Comparison of ENCODE assay signal across 8 mouse cellular contexts in the genomic region with DNA sequence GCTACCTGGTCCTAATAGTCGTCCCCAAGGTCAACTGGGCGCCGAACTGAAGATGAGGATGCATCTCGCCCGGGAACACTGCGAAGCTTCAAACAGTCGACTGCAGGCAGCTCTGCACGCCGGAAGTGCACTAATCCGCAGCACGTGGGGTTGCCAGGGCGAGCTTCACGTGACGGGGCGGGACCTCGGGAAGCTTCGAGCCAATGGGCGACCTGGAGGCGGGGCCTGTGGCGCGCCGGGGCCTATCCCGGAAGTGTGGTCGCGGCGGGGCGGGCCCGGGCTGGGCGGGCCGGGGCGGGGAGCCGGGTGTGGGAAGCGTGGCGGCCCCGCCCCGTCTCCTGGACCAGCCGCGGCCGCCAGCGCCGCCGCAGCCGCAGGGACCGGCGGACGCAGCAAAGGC. TPM values are rescaled to one million over a fixed set of nuclear protein-coding genes. Genes with fewer than 3 reads are reported as not detected.
DNase-seq lines count a peak whose midpoint lies in the region; ATAC-seq and TF ChIP-seq lines count a peak whose summit lies in the region.

Gene Eif5a2, plus strand, starts transcription at position 283 of the 400 bp plus-strand sequence.

- in situ Hi-C loops in Patski (cut with MboI; ENCODE audit: low pct_unique_long_range_greater_than_20kb): no loop called here

- peak; percentile 99 for ATAC-seq in Patski
- ATAC-seq in hindbrain, embryonic 11.5 days (ENCODE audit: low FRiP score): peak; percentile 99
- peak; percentile 99 for ATAC-seq in lung, embryonic 16.5 days (ENCODE audit: low read depth)

- no peak within 1 kb of the TSS for H3K27ac ChIP-seq in hindbrain, embryonic 11.5 days (ENCODE audit: low read depth, low read length)
- no peak within 1 kb of the TSS for H3K27ac ChIP-seq in lung, embryonic 16.5 days (ENCODE audit: low read length)
- no peak within 1 kb of the TSS for H3K27ac ChIP-seq in thymus, adult 2 months (ENCODE audit: control insufficient read depth, insufficient read depth, low read length)

- no peaks in the 10 kb centered on the region for H3K36me3 ChIP-seq in hindbrain, embryonic 11.5 days (ENCODE audit: control insufficient read depth, insufficient read depth, low read length)
- H3K36me3 ChIP-seq in lung, embryonic 16.5 days (ENCODE audit: control insufficient read depth, insufficient read depth, low read length): no peaks in the 10 kb centered on the region
- no peaks in the 10 kb centered on the region for H3K36me3 ChIP-seq in thymus, adult 2 months (ENCODE audit: control insufficient read depth, insufficient read depth, low read length)

- POLR2A ChIA-PET in Patski (lab: Charles Lee): interaction anchor here (0.6 to 1.2 kb wide), 3 partner anchors 12 to 57 kb away, joined by 3 to 4 read pairs (median 3); no protein-coding TSS in a partner anchor

- TF ChIP-seq CTCF in Patski (IDR thresholded peaks at IDR 0.05): no peak
- TF ChIP-seq CTCF in thymus, adult 2 months (IDR thresholded peaks at IDR 0.05; ENCODE audit: borderline replicate concordance, control insufficient read depth, extremely low read depth, insufficient read depth, low read length, poor library complexity): 0 out of 2 replicates have a peak, but pooled peaks have one; percentile 28

- no peaks in the 10 kb centered on the region for H3K4me1 ChIP-seq in hindbrain, embryonic 11.5 days (replicated peaks; ENCODE audit: control insufficient read depth, insufficient read depth, low read length)
- H3K4me1 ChIP-seq in lung, embryonic 16.5 days (replicated peaks; ENCODE audit: control insufficient read depth, insufficient read depth, low read length): peaks cover 7% of the 10 kb centered on the region; the same call in 1 of the 2 replicates
- H3K4me1 ChIP-seq in thymus, adult 2 months (replicated peaks; ENCODE audit: control insufficient read depth, insufficient read depth, low read length): peaks cover 13% of the 10 kb centered on the region

- H3K9me3 ChIP-seq in hindbrain, embryonic 11.5 days (ENCODE audit: control insufficient read depth, low read length): no peaks in the 10 kb centered on the region
- no peaks in the 10 kb centered on the region for H3K9me3 ChIP-seq in lung, embryonic 16.5 days (ENCODE audit: control insufficient read depth, low read length)

- CTCF ChIA-PET in Patski (lab: Charles Lee): interaction anchor here (1.2 to 1.4 kb wide), 3 partner anchors 9 to 21 kb away, joined by 3 to 5 read pairs (median 3); no protein-coding TSS in a partner anchor

- peak within 1 kb of the TSS; percentile 98 for H3K4me2 ChIP-seq in hindbrain, embryonic 11.5 days (replicated peaks; ENCODE audit: low read depth, low read length)
- H3K4me2 ChIP-seq in lung, embryonic 16.5 days (ENCODE audit: low read depth, low read length): peak within 1 kb of the TSS; percentile 99

- 2% methylated on average over 41 of the region's 46 CpGs for WGBS in hindbrain, embryonic 11.5 days
- 4% methylated on average over 25 of the region's 46 CpGs for WGBS in lung, embryonic 16.5 days
- 3% methylated on average over 45 of the region's 46 CpGs for WGBS in thymus, adult 2 months

- DNase-seq in Patski (ENCODE audit: low read depth, low spot score): peak; percentile 62
- DNase-seq in cerebellum, postnatal 10 days: peak; percentile 98
- peak; percentile 93 for DNase-seq in frontal cortex, postnatal 10 days (ENCODE audit: low spot score in 2 of 2)
- peak; percentile 96 for DNase-seq in hindbrain, embryonic 11.5 days (ENCODE audit: low spot score)
- peak; percentile 95 for DNase-seq in layer of hippocampus, adult 9-11 months
- DNase-seq in ovary, adult 18-20 months (ENCODE audit: low spot score): peak; percentile 86
- DNase-seq in thymus, adult 2 months: peak; percentile 96

- H3K9ac ChIP-seq in hindbrain, embryonic 11.5 days (ENCODE audit: low read depth, low read length): peak within 1 kb of the TSS; percentile 74
- peak within 1 kb of the TSS; percentile 77 for H3K9ac ChIP-seq in lung, embryonic 16.5 days (ENCODE audit: low read length)

- H3K27me3 ChIP-seq in Patski: no peaks in the 10 kb centered on the region
- 0 out of 2 replicates have a peak, but pooled peaks cover 2% of the 10 kb centered on the region for H3K27me3 ChIP-seq in hindbrain, embryonic 11.5 days (ENCODE audit: control insufficient read depth, insufficient read depth, low read length)
- no peaks in the 10 kb centered on the region for H3K27me3 ChIP-seq in lung, embryonic 16.5 days (ENCODE audit: control insufficient read depth, insufficient read depth, low read depth, low read length)
- no peaks in the 10 kb centered on the region for H3K27me3 ChIP-seq in thymus, adult 2 months (ENCODE audit: control insufficient read depth, insufficient read depth, low read length)

- no peak for TF ChIP-seq POLR2A in thymus, adult 2 months (IDR thresholded peaks at IDR 0.05; ENCODE audit: control insufficient read depth, extremely low read depth, insufficient read depth, low read length, poor library complexity)

- peak within 1 kb of the TSS; percentile 79 for H3K4me3 ChIP-seq in hindbrain, embryonic 11.5 days (ENCODE audit: low read depth, low read length)
- H3K4me3 ChIP-seq in lung, embryonic 16.5 days (ENCODE audit: low read length): peak within 1 kb of the TSS; percentile 86
- peak within 1 kb of the TSS; percentile 60 for H3K4me3 ChIP-seq in thymus, adult 2 months (ENCODE audit: control insufficient read depth, insufficient read depth, low read length)

RNA-seq across cellular contexts. Expression of gene Eif5a2, which starts in this region (rescaled TPM):
- polyA plus RNA-seq in Patski (2021): 22.7 TPM
- 18.2 and 23.2 TPM in 2 replicates for polyA plus RNA-seq in hindbrain, embryonic 11.5 days (2014; fragmentation: Nextera tagmentation; extraction: Ambion mirVana)
- 9.3 and 9.7 TPM in 2 replicates for polyA plus RNA-seq in lung, embryonic 16.5 days (2015; fragmentation: Nextera tagmentation; extraction: Ambion mirVana)
- polyA plus RNA-seq in thymus, adult 2 months (2012; rRNA removed): 1.7 and 1.9 TPM in 2 replicates
